Mouse (Mus musculus) kidney, postnatal 10 days (tissue): Measurements from ENCODE around the gene Zdhhc21.
A peak's percentile ranks its signal among the peaks of the same experiment; 100 is the strongest.

Experiments
- DNase-seq: peaks from one replicate; pipeline ENCODE4 v3.0.0; 2021; ENCODE audit warnings: mixed read lengths

Gene Zdhhc21

DNA sequence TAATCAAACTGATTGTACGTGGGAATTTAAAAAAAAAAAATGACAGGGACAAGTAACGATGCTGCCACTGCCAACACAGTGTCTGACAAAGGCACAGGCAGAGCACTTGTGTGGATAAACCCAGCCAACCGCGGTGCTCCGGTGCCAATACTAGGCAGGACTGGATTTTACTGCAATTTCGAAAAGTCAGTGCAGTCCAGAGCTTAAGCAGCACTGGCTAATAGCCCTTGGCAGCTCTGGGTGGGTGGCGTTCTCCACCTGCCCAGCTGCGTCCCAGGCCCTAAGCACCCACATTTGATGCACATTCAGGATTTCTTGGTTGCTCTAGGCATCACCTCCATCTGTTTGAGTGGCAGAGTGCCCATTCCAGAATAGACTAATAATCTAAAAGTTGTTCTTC lies 3.6 kb upstream of the Zdhhc21 start:
- peak; percentile 12 for DNase-seq

DNA sequence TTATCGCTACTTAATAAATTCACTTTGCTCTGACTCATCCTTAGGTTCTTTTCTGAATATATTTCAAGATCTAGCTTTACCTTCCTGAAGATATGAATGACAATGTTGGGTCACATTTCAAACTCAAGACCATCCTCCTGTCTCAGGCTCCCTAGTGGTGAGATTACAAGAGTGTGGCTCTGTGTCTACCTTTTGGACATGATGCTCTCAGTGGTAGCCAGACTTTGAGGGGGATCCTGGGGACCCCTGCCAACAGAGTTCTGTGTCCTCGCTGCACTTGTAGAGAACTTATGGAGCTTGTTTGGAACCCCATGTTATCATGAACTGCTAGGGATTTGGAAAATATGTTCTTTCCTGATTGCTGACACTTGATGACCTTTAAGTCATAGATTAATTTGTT lies 1.7 kb upstream of the Zdhhc21 start:
- DNase-seq = no peak

DNA sequence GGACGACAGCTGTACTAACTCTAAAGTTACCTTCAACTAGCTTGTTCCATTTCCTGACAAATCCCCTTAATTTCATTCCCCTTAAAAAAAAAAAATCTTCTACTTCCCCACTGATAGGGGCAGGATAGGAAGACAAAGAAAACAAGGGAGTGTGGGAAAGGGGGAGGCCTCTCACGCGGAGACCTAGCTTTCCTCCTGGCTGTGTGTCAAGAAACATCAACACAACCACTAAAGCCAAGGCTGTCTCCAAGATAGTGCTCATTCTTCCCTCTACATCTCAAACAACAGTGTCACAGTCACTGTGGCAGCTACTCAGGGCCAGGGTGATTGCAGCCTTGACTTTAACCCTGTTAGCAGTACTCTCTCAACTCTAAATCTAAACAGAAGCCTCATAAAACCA lies 808 bp upstream of the Zdhhc21 start:
- no peak for DNase-seq

DNA sequence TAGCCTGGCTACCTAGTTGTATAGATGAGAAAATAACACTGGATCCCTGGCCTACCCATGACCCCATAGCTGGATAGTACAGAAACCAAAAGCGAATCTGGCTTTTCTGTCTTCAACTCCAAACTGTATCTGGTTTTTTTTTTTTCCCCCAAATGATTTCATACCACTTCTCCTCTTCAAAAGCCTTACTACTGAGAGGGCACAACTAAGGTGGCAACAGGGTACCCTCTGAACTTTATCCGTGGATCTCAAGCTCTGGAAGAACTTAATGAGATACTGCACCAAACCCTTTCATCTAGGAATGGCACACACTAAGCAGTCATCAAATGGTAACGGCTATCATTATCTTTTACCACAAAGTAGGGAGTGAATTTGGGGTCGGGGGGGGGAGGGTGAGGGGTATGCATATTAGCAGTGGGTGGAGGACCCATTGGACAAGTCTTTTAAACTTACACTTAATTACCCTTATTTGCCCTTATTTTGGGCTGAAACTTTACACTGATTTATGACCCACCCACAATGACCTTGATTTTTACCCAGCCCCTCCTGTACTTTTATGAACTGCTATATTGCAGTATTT lies 1.2 kb downstream of the Zdhhc21 start:
- no peak for DNase-seq

DNA sequence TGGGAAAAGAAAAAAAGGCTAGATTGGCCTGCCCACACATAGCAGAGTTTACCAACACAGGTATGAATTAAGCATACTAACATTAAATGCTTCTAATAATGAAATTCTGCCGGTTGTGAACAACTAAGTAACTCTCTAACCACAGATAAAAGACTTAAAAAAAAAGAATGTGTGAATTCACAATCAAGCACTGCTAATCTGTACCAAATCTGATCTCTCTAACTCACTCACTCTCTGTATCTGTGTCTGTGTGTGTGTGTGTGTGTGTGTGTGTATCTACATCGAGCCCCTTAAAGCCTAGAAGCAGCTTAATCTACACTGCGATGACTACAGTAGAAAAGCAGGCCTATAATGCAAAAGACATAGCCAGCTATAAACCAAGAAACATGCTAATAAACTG lies 2.8 kb downstream of the Zdhhc21 start:
- no peak for DNase-seq

DNA sequence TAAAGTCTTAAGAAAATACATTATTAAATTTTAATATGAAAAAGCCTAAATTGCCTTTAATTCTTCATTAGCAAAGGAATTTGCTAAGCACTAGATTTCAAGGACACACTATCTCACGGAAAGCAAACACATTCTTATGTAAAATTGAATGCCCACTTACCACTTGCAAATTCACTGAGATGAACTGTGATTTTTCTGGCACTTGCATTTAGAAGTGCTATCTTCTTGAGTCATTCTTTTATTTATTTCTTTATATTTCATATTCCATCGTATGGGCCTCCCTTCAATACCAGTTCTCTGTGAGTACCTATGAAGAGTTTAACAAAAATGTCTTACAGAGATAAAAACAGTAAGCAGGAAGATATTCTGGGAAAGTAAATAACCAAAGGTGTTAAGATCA lies 5.9 kb downstream of the Zdhhc21 start:
- no peak for DNase-seq

DNA sequence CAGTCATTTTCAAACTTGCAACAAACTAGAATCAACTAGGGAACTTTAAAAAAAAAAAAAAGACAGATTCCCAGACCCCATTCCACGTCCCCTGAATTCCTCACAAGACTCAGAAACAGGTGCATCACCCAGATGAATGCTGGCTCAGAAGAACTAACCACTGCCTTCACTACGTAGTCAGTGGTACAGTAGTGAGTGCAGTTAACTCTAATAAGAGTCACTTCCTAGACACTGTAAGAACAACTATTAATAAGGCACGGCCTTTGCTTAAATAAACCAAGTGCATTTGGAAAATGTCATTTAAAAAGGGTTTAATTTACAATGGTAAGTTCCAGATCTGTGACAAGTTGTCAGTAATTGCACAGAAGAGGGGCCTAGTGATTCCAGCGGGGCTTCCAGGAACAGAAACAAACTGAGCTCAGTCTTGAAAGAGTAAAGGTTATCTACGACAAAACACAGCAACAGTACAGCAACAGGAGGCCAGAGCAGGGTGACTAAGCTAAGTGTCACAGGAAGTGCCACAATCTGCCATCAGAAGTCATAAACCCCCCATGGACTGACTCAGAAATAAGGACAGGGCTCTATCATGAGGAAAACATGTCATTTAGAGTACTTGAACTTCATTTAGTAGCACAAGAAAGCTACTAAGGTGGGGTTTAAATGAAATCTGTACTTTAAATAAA lies 11.1 kb downstream of the Zdhhc21 start:
- no peak for DNase-seq

DNA sequence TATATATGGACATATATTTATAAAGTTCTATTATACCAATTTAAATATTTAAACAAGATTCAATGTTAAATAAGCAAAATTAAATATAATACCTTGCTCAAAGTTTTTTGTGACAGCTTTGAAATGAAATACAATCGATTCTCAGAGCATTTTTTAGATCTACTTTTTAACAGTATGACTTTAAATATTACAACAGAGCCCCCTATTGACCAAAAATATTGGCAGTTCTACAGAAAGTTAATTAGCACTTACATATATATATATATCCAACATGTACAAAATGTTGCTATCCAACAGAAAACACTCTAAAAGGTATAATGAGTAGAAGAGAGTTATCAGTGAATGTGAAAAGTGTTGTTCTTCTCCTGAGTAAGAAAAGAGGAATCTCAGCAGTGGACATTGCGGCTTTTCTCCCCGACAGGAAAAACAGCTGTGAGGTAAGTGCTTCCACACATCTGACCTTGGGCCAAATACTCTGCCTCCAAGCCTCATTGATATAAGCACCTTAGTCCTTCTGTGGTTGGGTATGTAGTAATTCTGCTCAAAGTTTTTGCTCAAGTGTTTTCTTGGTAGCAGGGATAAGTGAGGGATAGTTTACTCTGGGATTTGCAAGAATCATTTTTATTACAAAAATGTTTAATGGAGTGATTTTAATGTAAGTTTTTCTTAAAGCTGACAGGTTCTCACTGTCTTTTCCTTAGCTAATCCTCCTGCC lies 22.1 kb downstream of the Zdhhc21 start:
- DNase-seq = no peak

DNA sequence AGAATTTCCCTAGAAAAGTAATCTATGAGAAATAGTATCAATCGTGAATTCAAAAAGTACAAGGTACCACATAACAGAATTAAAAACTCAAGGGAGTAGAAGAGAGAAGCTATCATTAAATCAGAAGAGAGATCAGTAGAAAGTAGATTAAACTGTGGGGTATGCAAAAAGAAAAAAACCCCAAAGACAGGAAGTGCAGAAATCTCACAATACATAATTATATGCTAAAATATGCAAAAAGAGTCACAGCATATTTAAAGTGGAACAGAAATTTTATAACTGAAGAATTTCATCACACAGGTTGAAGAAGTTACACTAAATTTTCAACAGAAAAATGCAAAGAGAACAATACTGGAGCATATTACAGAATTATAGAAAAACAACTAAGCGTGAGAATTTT lies 28.6 kb downstream of the Zdhhc21 start:
- DNase-seq = no peak

DNA sequence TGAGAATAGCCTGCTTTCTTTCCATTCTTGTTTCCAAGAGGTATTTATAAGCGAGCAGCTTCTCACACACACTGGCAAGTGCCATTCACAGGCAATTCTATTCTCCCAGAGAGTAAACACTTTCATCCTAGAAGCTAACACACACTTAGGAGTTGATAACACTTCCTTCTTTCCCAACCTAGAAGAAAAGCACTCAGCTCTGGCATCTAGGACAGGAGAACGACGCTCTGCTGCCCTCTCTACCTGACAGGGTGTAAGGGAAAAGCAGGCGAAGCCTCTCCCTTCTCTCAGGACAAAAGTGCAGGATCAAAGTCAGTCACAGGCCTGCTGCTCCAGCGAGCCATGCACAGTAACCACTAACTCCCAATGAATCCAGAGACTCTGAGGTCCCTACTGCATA lies 30.3 kb downstream of the Zdhhc21 start:
- DNase-seq = no peak

DNA sequence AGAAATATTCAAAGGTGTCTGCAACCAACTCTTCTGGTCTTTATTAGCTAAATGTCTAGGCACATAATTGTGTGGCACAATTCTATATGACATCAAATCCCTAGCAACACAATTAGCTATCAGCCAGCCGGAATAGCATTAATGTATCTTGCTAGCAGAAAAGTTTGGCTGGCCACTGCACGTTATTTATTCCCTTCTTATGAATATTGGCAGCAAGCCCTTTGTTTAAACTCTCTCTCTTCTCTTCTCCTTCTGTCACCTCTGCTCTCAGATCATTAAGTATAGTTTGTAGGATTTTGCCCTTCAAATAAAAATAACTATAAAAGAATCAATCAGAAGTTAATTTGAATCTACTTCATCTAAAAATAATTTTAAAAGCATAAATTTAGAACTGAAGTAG lies 32.8 kb downstream of the Zdhhc21 start:
- DNase-seq = no peak

DNA sequence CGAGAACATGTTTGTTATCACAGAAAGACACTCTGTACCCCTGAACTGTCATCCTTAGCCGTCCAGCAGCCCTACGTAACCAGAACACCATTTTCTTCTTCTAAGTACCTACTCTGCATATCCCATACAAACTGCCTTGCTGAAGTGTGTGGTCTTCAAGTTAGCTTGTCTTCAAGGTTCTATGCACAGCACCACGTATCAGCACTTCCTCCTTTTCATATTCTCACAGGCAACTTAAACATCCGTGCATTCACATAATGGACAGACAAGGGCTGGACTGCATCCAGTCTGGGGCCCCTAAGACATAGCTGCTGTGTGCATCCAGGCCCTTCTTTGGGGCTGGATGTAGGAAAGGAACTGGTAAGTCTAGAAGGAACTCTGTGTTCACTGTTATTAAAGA lies 41.9 kb downstream of the Zdhhc21 start:
- no peak for DNase-seq

DNA sequence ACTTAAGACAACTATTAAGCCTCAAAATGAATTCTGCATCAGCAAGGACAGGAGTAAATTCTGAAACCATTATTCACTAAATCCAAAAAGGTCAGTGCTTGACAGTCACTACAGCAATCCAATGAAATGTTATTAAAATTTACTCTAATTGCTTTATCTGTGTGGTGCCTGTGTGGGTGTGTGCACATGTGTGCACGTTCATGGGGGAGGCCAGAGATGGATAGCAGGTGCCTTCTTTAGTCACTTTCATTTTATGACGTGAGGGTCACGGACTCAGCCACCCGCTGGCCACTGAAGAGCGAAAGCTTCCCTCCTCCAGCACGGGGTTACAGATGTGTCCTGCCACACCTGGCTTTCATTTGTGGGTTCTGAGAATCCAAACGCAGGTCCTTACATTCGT lies 43.4 kb downstream of the Zdhhc21 start:
- no peak for DNase-seq

DNA sequence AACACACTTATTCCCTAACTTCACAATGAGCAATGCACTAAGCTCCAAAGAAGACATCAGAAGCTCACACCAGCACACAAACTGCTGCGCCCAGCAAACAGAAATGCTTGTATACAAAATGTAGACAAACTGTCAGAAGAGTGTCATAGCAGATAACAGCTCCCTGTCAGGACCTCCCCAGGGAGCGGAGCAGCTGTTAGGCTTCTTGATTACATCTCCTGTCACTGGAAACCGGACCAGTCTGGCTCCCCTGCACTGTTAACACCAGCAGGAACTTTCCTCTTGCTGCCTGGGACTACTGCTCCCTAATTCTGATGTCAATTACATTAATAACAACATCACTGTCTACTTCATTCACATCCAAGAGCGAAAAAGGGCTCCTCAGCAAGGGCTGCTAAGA lies 44.5 kb downstream of the Zdhhc21 start:
- peak; percentile 40 for DNase-seq

DNA sequence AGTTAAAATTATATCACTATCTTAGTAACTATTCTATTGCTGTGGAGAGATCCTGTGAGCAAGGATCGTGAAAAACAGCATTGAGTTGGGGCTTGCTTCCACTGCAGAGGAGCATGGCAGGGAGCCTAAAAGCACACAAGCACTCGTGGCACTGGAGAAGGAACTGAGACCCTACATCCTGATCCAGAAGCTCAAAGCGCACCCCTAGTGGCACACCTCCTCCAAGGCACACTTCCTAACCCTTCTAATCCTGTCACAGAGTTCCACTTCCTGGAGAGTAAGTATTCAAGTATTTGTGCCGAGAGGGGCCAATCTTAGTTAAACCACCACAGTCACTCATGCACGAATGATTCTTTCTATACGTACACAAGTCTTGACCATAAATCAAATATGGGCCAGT lies 46.4 kb downstream of the Zdhhc21 start:
- DNase-seq = no peak

DNA sequence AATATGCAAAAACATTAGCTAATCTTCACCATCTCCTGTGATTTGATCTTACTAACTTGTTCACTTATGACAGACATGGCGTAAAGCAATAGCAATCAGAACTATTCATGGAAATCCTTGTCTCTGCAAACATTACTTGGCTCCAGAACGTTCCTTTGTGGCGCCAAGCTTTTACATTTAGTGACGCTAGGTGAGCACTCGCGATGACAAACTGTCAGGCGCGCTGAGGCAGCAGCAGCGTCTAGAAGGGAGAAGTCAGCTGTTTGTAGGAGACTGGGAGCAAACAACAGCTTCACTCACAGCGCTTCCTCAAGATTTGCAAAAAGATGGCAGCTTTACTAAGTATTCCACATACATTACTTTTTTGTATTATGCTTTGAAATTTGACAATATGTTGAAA lies 51.9 kb downstream of the Zdhhc21 start:
- no peak for DNase-seq

DNA sequence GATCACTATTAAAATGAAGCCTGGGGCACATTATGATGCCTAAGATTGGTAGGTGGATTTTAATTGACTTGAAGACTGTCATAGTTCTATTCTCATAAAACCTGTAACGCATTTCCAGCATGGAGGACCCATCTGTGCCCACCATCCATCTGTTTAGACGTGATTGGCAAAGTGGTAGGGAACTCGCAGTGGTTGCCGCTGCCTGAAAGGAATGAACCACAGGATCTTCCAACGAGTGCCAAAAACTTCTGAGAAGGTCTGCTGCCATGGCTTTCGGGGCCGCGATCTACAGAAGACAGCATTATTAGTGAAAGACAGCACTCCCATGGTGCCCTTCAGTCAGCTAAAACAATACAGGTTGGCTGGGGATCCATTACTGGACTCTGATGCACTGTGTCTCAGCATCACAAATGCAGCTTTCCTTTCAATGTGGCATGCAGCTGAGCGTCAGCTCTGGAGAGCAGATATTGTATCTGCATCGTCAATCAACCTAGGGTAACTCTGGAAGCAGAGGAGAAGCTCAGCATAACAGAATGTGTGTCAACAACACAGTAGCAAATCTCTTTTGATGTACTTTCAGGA lies 53.5 kb downstream of the Zdhhc21 start:
- no peak for DNase-seq

DNA sequence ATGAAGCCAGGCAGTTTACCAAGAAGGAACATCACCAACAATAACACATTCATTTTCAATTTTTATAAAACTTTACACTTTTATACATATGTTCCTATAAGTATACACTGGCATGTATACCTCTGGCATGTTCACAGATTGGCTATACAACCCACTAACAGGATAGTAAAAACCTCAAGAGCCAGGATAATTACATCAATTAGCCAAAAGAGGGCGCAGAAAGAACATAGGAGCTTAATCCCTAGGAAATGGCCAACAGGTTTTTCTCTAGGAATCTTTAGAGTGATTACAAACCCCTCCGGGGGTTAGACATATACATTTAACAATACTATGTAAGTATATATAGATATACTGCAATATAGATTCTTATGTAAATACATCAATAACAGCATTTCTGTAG lies 55.7 kb downstream of the Zdhhc21 start:
- no peak for DNase-seq

DNA sequence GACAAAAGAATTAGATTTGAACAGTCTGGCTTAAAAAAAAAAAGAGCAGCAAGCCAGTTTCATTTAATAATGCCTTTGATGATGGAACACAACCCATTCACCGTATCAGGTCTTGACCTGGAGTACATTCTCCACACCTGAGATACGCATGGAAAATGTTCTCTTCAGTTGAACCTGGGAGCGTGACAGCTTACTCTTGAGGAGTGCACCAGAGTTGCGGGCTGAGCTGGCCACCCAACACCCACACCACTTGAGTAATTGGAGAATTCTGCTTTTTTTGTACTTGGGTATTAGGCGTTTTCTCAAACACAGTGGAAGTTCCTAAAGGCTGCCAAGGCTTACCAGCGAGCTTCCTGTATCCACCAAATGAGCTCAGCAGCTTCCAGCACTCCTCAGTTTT lies 66.2 kb downstream of the Zdhhc21 start:
- DNase-seq = no peak

DNA sequence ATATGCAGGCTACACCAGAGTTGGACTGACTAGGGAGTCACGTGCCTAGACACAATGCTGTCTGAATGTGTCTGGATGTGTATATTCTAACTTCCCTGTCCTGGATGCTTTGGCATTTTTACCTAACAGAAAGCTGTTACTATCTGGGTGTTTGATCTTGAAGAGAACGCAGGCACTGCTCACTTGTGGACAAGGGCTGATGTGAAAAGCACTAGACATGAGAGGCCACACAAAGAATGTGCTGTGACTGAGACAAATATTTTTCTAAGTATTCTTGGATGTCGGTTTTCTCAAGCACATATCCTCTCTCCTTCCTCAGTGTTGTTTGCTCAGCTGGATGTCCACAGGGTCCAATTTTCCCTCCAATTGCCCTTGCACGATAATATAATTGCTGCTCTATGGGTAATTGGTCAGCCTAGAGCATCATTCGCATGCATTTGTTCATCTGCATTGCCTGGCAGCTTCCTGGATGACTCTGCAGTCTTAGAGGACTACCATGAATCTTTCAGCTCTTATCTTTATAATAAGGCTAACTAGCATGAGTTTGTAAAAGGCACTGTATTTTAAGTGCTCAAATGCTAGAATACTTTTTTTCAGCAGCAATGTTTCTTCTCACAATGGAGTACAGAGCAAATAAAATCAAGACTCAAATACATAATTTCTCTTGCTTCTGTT lies 66.7 kb downstream of the Zdhhc21 start:
- DNase-seq = peak; percentile 15

DNA sequence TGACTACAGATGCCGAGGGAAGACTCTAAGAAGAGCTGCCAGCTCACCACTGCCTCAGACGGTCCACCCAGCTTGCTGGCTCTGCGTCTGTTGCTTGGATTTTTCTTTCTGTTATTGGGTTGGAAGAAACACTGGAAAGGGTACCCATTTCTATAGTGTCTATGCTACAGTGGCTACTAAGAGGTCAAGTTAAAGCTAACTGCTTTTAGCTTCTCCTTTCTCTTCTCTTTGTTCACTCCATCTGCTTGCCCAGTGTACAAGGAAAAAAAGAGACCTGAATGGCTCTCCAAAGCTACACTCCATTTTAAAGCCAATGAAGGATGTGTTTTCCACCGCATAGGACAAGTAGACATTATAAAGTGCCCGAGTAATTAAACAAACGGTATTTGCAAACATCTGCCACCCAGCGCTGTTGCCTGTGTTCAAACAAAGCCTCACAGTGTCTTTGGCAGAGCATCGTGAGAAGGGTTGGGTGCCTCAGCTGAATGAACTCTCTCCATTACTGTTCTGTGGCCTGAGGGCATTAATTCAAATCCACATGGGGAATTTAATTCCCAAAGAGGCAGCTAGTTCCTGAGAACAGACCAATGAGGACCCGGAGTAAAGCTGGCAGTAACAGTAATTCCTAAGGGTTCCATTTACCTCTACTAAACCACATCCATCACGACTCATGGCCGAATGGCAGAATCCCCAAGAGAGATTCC lies 94.1 kb downstream of the Zdhhc21 start:
- no peak for DNase-seq

DNA sequence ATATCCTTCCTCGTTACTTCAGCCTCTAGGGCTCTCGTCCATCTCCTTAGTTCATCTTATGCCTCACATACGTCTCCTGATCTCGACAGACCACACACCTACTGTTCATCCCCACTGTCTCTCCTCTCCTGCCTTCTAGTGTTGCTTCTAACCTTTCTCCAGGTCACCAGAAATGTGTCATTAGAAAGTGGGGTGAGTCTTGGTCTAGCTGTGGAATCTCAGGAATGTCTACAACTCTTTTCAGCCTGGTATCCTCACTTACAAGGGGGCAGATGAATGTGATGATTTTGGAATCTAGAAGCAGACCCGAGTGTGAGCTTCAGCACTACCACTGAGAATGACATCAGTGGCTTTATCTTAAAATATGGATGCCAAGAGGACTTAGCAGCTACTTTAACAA lies 96.2 kb downstream of the Zdhhc21 start:
- no peak for DNase-seq
